Mouse (Mus musculus) ES-Bruce4 (cell line): ENCODE measurements around the gene Trove2.

Source experiments
- CTCF ChIP-seq: IDR thresholded peaks from one replicate; pipeline ENCODE4 v1.8.1; 2011; ENCODE audit warnings: low read depth, low read length
- EP300 ChIP-seq: IDR thresholded peaks from 2 replicates; pipeline ENCODE4 v1.6.1; 2011; ENCODE audit warnings: low read depth, low read length; ENCODE audit not compliant: insufficient read depth

- no peak for TF ChIP-seq CTCF
- TF ChIP-seq EP300: no peak
Measured at GRCm38 (mm10) chr1:143707006-143707405, 69.9 kb downstream of the Trove2 start.
